Mouse (Mus musculus) heart, postnatal 10 days (tissue): ENCODE data around the gene Braf. TPM values are rescaled to one million over a fixed set of nuclear protein-coding genes. Genes with fewer than 3 reads are reported as not detected.

Experiments used
- DNase-seq, 2 experiments: peaks; one replicate each; pipeline ENCODE4 v3.0.0; 2021
- intact Hi-C: fragments of 180-260 bp; cut with DNase I; formaldehyde crosslinking; loops from one replicate; pipeline ENCODE4 v1.15.1; 2025
- total RNA-seq, 2 experiments: library from RNA; stranded (reverse); gene quantifications; 2 replicates each; pipeline ENCODE4 v1.2.3; 2021

Braf gene
- total RNA-seq, 2 experiments from 2014 or later = 19.7 to 24.6 TPM

DNA sequence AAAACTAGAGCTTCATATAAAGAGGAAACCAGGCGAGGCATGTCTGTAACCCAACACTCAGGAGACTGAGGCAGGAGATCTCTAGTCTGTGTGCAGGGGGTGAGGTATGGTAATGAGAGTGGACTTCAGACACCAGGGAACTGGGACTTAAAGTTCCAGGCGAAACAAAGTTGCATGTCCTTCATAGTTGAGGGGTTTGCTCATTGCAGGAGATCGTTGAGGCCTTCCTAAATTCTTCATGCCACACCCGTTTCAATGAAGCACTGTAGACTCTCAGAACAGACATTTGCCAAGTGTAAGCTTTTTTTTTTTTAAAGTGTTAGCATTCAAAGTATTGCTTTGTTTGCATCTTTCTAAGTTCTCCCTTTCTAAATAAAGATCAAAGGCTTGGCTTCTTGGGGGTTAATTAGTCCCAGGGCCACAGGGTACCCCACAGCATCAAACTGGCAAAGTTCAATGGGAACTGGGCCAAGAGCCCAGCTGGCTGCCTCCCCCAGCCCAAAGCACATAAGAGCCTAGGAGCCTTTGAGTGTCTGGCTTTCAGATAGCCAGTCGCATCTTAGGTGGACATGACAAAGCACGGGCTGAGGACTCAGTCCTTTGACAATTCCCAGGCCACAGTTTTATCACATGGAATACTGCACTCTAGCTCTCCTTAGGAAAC lies 165.9 kb downstream of the Braf start:
- intact Hi-C loops = no loop called here

DNA sequence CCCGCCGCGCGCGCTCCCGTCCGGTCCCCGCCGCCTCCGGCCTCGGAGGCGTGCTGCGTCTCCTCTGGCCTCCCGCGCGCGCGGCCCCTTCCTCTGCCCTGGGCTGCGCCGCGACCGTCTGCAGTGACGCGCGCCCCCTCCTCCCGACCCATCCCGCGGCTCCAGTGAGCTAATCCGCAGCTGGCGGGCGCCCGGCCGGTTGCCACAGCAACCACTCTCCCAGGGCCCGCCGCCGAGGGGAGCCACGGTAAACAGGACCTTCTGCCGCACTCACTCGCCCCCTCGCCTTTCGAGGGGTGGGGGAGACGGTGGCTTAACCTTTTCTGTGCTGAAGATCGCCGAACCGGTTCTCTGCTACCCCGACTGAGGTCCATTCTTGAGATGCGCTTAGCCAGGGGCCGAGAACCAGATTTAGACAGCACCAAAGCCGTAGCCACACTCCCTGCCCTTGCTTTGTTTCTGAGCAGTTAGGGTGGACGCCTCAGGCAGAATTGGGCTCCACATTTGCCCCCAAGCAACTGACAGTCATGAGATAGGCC lies 167.5 kb downstream of the Braf start, which contains the start of gene Dennd2a:
Gene Dennd2a, minus strand, starts transcription at position 145 of the 539 bp plus-strand sequence.
- DNase-seq = peak; percentile 88 to 89
- intact Hi-C loops = no loop called here

More for the DNA sequence above, 165.9 kb downstream of the Braf start:
- DNase-seq = no peak

GRCm38 (mm10) chr6:39556900-39557659 lies 168.2 kb downstream of the Braf start:
- DNase-seq = peak; percentile 53 to 70
- intact Hi-C loops = no loop called here

- intact Hi-C loops = loop anchor here (2.0 kb wide), 1 partner anchor 15 kb away; no protein-coding TSS in a partner anchor
- DNase-seq = no peak
These were observed 169.7 kb downstream of the Braf start for GRCm38 (mm10) chr6:39555648-39555945.

DNA sequence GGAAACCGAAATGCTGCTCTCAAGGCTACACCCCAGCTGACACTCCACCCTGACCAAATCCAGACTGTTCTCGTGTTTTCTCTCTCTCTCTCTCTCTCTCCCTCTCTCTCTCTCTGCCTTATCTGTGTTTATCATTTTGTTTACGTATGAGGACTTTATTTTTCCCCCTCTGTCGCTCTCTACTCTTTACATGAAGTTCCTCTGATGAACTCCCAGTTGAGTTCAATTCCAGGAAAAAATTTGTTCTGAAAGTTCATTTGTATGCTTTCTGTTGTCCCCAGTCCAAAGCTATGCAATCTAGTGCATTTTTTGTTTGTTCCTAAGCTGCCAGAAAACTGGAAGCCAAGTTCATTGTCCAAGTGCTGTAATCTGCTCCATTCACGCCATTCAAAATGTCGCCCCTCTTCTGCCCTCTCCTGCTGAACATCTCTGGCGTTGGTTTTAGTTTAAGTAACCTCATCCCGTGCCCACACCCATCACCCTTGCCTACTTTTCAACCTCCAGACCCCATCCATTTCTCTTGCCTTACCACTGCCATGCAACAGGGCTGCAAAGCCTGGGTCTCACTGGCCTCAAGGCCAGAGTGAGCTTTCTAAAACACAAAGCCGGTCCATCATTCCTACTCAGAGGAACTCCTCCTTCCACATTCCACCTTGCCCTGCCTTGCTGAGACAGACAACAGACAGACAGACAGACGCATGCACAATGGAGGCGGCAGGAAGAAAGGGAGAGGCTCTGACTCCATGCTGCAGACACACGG lies 170.2 kb downstream of the Braf start:
- peak; percentile 37 to 47 for DNase-seq
- intact Hi-C loops = loop anchor here (2.0 kb wide), 1 partner anchor 14 kb away; no protein-coding TSS in a partner anchor

Other genes with a start within 250 kb of the Braf start
- 10 to 100 TPM; 22.9 to 23.7 TPM for gene Dennd2a, start 167.6 kb downstream of the Braf start, total RNA-seq
- 10 to 100 TPM; 19.2 to 19.4 TPM for gene Adck2, start 151.6 kb downstream of the Braf start, total RNA-seq
- gene Gm42420, start 139.7 kb downstream of the Braf start, total RNA-seq = 1 to 10 TPM in 1 of 2 experiments, not detected in 1; 1.6 TPM
- gene Ndufb2, start 132.9 kb downstream of the Braf start, total RNA-seq = 100 to 1,000 TPM; 533 to 539 TPM
- gene Mrps33, start 85.5 kb upstream of the Braf start, total RNA-seq = 10 to 100 TPM; 88.1 to 88.4 TPM
- under 1 TPM; 0.52 to 0.55 TPM for gene Tmem178b, start 147.8 kb upstream of the Braf start, total RNA-seq